Mouse (Mus musculus) myocyte (in vitro differentiated cells): ENCODE data around the gene Baz2b.

ENCODE experiments used
- MAX ChIP-seq: IDR thresholded peaks from one replicate; pipeline ENCODE4 v1.6.1; 2011; ENCODE audit warnings: low read depth, mild to moderate bottlenecking, control low read depth
- TCF12 ChIP-seq: IDR thresholded peaks from one replicate; pipeline ENCODE4 v1.6.1; 2011; ENCODE audit warnings: mild to moderate bottlenecking, control low read depth; ENCODE audit not compliant: poor library complexity, insufficient read depth, severe bottlenecking
- USF1 ChIP-seq: IDR thresholded peaks from one replicate; pipeline ENCODE4 v1.6.1; 2011; ENCODE audit warnings: low read depth, mild to moderate bottlenecking, control low read depth, moderate library complexity

DNA sequence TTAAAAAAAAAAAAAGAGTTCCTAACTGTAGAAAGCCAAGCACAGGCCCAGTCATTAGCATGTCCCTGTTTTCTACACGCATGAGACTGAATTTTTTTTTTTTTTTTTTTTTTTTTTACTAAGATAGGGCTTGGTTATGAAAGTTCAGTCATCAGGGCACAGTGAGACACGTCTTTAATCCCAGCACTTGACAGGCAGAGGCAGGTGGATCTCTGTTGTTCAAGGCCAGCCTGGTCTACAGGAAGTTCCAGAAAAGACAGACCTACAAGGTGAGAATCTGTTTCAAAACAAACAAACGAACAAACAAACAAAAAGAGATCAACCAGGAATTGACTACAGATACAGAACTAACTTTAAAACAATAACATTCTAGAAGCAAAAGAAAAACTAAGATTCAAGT, 100.6 kb downstream of the Baz2b start:
- TF ChIP-seq TCF12 (no peak), MAX (no peak), USF1 (no peak)
